Mouse (Mus musculus) liver, adult 2 months (tissue): ENCODE measurements at regions not wholly inside any gene's neighbourhood (a gene's known extent, or its start where the extent isn't known, plus 50 kb on each side); places are given as distances from the start of the nearest gene placed in this dataset.
"Not testable (repeated sequence)": the region's sequence is repeated elsewhere in the genome, so short reads cannot be mapped to it uniquely, and the experiment has no call there.

ENCODE experiments used
- CTCF ChIP-seq: fragments of 200-500 bp; IDR thresholded peaks from 2 replicates; pipeline ENCODE4 v1.5.1; 2011; ENCODE audit warnings: low read depth, low read length, control low read depth
- POLR2A ChIP-seq: fragments of 200-500 bp; IDR thresholded peaks from 2 replicates; pipeline ENCODE4 v1.6.1; 2011; ENCODE audit warnings: low read length, control low read depth; ENCODE audit not compliant: insufficient read depth; ENCODE audit errors: extremely low read depth

DNA sequence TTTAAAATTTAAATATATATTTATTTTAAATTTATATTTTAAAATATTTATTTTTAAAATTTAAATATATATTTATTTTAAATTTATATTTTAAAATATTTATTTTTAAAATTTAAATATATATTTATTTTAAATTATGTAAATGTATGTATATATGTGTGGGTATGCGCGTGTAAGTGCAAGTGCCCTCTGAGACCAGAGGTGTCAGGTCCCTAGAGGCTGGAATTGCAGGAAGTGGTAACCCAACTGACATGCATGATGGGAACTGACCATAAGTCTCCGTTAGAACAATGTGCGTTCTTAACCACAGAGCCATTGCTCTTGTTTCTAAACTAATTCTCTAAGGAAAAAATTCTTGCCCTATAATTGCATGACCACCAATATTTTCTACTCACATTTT lies 420.7 kb downstream of the Lmo7 start:
- TF ChIP-seq CTCF, POLR2A: not testable (repeated sequence)
